Mouse (Mus musculus) thymus, postnatal 25 days (tissue): ENCODE measurements around the gene Fam187b.
"Not testable (repeated sequence)": the region's sequence is repeated elsewhere in the genome, so short reads cannot be mapped to it uniquely, and the experiment has no call there.

Experiments
- DNase-seq: peaks from one replicate; pipeline ENCODE4 v3.0.0; 2022

The Fam187b gene

DNA sequence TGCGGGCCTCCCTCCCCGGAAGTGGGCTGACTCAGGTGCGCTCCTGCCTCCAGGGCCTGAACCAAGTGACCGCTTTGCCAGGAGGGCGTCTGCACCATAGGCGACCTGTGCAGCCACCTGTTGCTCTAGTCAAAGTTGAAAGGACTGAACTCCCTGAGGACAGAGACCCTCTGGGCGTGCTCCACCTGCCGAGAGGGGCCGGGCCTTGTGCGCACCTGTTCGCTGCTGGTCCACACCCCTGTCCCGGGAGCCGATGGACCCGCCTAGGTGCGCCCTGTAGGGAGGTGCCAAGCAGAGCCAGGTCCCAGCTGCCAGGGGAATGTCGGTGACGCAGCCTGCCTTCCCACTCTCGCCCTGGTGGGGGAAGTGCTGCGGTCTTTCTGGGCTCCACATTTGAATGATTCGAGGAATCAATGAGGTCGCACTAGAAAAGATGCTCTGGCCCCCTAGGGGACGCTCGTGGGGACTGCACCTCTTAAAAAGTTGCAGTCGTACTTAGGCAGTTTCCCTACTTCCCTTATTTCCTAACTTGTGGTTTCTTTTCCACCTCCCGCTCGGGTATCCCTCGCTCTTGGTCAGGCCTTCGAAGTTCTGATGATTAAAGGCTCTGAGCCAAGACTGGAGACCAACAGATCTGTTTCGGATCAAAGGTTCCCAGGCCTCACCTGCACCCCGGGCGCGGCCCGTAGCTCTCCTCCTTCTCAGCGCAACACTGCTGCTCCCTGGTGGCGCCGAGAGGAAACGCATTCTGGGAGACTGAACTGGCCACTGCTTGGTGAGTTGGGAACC, at the start of gene Fam187b:
Gene Fam187b (plus strand): TSS at position 290 of the 789 bp plus-strand sequence.
- peak; percentile 92 for DNase-seq

DNA sequence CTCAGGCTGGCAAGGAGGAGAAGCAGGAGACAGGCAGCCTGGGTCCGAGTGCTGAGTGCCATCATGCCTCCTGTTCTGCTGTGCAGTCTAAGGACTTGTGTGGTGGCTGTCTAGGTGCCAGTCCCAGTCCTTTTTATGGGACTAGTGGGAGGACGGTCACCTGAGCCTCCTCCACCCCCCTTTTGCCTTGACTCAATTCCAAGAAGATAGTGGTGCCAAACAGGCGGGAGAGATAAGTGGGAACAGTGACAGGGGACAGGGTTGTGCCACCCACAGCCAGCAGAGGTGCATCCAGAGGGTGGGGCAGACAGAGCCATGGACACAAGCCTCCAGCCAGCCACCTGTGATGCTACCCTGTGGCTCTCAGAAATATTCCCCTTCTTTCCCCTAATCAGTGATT, 49.5 kb upstream of the Fam187b start:
- no peak for DNase-seq

DNA sequence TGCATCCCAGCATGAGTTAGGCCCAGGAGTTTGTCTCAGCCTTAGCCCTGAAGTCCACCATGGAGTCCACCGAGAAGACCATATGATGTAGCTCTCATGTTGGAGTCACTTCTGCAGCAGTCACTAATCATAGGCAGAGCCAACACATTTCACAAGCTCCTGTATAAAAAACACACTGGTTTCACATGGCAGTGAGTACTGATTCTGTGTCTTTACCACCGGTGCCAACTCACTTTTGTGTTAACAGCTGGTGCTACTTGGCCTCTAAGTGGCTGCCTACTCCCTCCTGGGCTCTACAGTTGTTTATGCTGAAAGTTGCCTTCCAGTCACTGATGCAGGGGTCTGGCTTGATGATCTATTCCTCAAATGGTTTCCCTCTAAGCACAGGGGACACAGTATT, 49.0 kb upstream of the Fam187b start, which contains the start of gene Hamp2:
Gene Hamp2 (minus strand): TSS at position 101 of the 400 bp plus-strand sequence.
- not testable (repeated sequence) for DNase-seq

DNA sequence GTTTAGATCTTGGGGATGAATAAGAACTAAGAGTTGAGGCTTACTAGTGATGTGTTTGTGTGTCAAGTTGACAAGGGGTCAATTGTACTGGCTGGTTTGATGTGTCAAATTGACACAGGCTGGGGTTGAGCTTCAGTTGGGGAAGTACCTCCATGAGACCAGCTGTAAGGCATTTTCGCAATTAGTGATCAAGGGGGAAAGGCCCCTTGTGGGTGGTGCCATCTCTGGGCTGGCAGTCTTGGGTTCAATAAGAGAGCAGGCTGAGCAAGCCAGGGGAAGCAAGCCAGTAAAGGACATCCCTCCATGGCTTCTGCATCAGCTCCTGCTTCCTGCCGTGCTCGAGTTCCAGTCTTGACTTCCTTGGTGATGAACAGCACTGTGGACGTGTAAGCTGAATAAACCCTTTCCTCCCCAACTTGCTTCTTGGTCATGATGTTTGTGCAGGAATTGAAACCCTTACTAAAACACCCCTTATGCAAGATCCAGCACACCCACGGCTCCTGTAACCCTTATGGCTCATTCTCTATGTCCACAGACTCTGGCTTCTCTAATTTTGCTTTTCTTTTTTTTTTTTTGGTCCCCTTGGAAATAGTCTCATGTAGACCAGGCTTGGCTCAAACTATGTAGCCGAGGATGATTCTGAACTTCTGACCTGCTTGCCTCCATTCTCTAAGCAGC, 38.0 kb upstream of the Fam187b start:
- not testable (repeated sequence) for DNase-seq

DNA sequence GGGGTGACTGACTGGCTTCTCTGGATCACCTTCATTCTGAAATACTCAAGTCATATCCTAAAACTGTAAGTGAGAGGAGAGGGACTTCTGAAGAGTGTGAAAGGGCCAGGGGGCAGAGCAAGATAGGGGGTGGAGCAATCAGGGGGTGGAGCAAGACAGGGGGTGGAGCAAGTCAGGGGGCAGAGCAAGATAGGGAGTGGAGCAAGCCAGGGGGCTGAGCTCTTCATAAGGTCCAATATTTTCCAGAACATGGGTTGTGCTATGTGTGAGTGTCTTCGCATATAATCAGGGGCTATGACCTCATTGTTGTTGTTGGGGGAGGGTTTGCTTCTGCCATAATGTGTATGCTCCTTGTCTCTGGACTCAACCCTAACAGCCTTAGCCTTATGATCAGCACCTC, 33.5 kb upstream of the Fam187b start:
- DNase-seq: not testable (repeated sequence)

DNA sequence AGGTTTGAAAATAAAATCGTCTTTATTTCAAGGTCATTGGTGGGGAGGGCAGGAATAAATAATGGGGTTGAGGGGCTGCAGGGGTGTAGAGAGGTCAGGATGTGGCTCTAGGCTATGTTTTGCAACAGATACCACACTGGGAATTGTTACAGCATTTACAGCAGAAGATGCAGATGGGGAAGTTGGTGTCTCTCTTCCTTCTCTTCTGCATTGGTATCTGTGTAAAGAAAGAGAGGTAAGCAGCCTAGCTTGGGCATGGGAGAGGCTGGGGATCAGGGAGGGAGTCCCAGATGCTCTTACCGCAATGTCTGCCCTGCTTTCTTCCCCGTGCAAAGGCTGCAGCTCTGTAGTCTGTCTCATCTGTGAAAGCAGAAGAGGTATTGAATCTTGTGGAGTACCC, 31.2 kb upstream of the Fam187b start:
- DNase-seq: not testable (repeated sequence)

DNA sequence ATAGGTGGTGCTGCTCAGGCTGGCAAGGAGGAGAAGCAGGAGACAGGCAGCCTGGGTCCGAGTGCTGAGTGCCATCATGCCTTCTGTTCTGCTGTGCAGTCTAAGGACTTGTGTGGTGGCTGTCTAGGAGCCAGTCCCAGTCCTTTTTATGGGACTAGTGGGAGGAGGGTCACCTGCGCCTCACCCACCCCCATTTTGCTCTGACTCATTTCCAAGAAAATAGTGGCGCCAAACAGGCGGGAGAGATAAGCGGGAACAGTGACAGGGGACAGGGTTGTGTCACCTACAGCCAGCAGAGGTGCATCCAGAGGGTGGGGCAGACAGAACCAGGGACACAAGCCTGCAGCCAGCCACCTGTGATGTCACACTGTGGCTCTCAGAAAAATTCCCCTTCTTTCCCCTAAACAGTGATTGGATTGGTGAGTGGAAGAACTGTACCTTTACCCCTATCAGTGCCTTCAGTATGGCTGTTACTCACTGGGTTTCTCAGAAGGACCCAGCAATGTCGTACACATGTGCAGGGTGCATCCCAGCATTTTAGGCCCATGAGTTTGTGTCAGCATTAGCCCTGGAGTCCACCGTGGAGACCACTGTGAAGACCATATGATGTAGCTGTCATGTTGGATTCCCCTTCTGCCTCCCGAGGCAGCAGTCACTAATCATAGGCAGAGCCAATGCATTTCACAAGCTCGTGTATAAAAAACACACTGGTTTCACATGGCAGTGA, 29.5 kb upstream of the Fam187b start, which contains the start of gene Hamp:
Gene Hamp (minus strand): TSS at position 124 of the 727 bp plus-strand sequence.
- DNase-seq: no peak

DNA sequence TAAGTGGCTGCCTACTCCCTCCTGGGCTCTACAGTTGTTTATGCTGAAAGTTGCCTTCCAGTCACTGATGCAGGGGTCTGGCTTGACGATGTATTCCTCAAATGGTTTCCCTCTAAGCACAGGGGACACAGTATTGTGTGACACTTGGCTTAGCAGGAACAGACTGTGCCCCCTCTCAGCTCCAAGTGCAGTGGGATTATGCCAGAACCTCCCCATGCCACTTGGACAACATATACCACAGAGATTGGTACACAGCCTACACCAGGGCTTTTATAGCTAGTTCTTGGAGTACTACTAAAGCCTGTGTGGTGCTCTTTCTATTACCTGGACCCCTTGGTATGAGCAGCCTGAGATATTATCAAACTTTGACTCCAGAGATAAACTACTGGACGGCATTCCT, 28.9 kb upstream of the Fam187b start:
- DNase-seq: not testable (repeated sequence)

DNA sequence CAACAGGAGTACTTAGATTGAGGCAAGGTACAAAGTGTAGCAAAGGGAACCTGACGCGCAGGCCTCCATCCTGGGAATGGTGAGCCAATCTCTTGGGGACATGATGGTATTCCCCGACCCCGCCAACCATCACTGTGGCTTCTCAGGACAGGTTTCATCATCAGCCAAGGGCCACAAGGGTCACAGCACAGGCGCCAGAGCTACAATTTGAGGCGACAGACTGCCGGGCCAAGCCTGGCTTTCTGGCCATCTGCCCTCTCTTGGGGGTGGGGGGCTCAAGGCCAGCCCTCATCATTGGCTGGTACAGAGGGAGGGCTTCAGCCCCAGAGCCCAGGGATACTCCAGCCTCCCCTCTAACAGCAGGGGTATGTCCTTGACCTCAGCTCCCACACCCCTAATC, 28.1 kb upstream of the Fam187b start:
- DNase-seq: not testable (repeated sequence)

DNA sequence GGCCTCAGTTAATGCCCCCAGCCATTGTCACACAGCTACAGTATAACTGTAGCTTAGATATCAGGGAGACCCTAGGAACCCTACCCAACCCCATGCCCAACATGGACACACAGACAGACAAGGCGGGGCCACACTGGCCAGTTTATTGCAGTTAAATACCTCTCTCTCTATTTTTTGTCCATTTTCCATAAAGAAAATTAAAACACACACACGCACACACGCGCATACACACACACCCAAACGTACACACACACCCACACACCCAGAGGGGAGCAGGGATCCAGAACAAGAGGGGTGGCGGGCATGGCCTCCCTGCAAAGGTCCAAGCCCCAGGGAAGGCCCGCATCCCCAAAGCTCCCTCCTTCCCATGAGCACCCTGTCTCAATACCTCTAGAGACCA, 27.7 kb upstream of the Fam187b start:
- DNase-seq: no peak

DNA sequence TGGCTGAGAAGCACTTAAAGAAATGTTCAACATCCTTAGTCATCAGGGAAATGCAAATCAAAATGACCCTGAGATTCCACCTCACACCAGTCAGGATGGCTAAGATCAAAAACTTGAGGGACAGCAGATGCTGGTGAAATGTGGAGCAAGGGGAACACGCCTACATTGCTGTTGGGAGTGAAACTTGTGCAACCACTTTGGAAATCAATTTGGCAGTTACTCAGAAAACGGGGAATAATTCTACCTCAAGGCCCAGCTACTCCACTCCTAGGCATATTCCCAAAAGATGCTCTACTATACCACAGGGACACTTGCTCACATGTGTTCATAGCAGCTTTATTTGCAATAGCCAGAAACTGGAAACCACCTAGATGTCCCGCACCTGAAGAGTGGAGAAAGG, 23.7 kb upstream of the Fam187b start:
- DNase-seq: not testable (repeated sequence)

DNA sequence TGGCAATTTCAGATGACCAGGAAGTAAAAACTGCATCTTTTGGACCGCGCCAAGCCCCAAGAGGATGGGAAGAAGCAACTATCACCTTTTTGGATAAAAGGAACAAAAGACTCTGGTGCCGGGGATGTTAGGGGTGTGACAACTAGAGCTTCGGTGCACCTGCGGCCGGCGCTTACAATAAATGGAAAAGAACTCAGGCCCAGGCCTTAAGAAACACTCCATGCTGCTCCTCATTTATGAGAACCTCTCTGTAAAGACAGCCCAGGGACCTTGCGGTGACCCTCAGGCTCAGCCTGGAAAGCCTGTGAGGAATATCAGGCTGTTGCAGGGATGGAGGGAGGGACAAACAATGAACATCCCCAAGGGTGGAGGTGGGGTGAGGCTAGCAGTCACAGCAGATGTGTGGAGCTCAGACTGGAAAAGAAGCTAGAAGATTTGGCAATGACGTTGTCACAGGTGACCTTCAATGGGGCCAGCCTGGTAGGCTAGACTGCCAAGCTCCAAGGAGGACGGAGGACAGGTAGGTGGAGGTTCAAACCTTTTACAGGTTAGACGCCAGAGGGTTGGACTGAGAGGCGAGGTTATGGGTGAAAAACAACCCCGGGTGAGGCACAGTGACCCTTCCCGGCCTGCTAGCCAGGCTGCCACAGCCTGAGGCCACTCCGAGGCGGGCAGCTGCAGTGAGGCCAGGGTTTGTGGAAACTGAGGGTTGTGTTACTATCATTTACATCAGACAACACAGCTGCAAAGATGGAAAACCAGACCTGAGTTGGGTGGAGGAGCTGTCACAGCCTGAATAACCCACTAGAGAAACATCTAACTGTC, 20.9 kb upstream of the Fam187b start:
- no peak for DNase-seq

DNA sequence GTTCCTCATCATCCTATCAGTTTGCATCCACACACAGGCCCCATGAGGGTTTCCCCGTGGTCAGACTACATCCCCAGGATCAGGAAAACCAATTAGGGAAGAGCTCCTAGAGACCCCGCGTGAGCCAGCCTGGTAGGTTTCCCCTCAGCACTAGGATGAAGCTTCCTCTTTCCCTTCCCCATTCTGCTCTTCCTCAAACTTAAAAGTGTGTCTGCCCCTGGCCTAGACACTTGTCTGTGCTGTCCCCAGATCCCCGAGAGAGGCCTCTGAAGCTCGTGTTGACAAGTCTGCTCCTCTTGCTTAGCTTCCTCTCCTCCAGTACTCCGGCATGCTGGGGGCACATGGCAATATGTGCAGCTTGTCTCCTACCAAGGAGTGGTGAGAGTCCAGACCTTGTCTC, 20.1 kb upstream of the Fam187b start:
- DNase-seq: no peak

DNA sequence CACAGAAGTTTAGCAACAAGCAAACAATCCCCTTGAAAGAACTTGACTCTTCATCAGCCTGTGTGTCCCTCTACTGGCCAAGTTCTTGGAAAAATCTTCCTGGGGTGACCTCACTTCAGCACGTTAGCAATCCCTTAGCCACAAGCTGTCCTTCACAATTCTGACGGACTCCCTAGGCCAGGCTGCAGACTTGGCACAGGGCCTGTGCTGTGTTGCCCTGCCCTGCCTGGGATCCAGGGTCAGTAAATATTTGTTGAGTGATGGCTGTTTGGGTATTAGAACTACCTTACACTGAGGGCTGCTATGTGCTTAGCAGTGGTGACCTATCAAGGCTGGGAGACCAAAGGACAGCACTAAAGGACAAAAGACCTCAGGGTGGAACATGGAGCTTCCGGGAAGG, 19.6 kb upstream of the Fam187b start:
- no peak for DNase-seq

DNA sequence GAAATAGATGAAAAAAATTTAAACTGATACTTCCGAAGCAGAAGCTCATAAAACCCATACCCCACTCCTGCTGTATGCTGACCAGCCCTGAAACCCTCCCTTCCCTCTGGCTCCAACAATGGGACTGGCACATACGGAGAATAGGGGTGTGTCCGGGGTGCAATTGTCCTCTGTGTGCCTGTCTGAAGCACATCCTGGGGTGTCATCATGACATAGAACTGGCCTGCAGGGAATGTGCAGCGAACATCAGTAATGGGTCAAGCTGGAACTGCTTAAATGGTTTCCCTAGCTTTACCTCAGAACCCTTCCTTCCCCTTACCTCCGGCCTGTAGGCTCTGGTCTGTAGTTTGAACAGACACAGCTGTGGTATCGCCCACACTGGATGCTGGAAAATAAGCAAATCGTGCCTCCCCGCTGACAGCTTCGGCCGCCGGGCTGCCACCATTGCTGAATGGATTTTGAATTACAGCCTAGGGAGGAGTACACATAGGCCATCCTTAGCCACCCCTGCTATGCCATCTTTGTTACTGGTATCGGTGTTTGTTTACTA, 18.5 kb upstream of the Fam187b start:
- no peak for DNase-seq

DNA sequence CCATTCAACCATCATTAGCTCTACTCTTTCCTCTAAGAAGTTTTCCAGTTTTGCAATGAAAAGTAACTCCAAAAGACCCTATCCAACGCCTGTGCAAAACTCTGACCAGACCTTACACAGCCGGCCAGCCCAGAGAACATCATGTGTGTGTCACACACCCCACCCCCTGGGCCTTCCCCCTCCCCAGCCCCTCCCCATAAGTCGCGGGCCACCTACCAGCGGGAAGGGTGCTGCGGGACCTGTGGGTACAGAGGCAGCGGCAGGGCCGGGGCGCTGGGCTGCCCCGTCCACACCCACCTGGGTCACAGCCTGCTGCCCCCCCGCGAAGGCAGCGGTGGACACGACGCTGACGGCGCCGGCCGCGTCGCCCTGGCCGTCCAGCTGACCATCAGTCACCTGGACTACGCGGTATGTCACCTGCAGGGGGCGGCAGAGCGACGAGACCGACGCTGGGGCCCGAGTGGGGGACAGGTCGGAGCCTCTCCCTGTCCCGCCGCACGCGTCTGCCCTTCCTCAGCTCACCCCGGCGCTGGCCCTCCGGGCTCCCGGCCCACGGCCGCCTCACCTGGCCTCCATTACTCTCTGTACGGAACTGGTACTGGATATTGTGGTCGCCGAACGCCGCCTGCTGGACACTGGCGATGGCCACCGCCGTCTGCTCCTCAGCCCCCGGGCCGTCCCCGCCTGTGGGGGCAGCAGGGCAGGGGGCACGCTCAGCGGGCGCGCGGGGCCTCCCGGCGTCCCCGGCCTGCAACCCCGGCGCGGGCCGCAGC, 17.8 kb upstream of the Fam187b start:
- DNase-seq: peak; percentile 83

DNA sequence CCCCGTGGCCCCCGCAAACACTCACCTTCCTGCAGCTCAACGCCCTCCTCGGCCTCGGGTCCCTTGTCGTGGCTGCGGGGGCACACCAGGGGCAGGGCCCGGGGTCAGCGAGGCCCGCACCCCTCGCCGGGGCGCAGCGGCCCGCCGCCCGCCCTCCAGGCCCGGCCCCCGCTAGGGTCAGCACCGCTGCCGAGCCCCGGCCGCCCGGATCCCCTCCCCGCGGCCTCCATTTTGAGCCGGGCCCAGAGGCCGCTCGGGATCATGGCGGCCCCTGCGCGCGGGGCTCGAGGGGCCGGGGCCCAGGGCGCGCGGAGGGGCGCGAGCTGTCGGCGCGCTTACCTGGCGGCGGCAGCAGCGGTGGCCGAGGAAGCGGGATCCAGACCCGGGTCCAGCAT, 17.2 kb upstream of the Fam187b start:
- DNase-seq: no peak

DNA sequence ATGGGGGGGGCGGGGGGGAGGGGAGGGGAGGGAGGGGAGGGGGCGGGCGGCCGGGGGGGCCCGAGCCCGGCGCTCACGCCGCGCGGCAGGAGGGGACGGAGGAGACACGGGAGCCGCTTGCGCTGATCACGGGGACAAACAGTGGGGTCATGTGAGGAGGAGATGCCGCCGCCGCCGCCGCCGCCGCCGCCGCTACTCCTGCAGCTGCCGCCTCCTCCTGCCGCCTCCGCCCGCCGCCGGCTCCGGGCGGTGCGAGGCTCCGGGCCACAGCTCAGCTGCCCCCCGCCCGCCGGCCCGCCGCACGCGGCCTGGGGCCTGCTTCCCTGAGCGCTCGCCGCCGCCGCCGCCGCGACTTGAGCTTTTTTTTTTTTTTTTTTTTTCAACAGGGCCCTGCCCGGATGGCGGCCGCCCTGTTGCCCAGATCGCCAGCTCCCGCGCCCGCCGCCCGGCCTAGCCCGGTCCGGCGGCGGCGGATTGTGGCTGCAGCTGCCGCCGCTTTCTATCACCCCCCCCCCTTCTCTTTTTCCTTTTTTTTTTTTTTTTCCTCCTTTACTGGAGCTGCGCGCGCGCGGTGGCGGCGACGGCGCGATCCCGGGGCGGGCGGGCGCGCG, 16.7 kb upstream of the Fam187b start, which contains the start of gene Usf2:
Gene Usf2 (minus strand): TSS at position 48 of the 611 bp plus-strand sequence.
- DNase-seq: peak; percentile 78

DNA sequence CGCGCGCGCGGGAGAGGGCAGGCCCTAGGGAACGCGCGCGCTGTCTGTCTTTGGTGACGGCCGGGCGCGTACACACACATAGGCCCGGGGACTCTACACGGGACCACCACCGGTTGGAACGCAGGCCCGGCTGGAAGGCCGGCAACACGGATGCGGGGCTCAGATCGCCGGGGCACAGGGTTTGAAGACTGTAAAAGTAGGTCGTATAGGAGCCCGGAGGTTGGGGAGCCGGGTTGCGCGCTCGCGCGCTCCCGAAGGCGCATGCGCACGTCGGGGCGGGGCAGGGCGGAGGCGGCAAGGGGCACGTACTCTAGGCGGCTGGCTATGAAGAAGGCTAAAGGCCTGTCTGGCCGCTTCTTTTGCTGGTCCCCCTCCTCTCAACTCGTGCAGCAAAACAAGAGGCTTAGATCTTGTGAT, 16.2 kb upstream of the Fam187b start:
- DNase-seq: peak; percentile 95

DNA sequence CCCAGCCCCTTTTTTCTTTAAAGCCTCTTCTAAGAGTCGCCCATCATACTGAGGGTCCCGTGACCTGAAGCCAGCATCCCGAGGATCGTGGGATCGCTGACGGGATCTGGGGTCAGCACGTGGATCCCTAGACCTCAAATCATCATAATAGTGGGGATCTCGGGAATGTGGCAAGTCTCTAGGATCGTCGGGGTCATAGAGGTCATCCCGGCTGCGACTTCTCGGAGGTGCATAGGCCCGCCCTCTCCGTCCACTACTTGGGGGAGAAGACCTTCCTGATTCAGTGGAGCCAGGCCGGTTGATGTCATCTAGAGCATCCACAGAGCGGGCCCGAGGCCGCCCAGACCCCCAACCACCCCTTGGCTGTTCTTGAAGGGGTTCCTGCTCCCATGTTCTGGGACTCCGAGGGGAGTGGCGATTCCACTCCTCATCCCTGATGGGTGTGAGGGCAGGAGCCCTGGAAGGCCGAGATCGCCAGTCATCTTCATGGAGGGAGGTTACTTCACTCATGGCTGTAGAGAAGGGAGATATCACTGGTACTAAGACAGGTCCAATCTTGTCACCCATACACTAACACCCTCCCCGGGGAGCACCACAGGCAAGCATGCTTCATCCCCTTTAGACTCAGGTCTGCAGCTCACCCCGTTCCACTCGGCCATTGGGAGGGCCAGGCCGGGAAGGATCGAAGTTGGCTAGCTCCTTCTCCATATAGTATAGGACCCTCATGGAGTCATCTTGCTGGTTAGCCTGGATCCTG, 15.3 kb upstream of the Fam187b start:
- no peak for DNase-seq
